In genomic region chr11:31818032-31818431, GRCm38 (mm10) we compare ENCODE assay signal across 15 mouse cellular contexts. TPM values are rescaled to one million over a fixed set of nuclear protein-coding genes. Genes with fewer than 3 reads are reported as not detected.
DNase-seq lines count a peak whose midpoint lies in the region; ATAC-seq lines count a peak whose summit lies in the region.
"Had no signal": no experiment of that assay in that cellular context is flagged by ENCODE, and none has a peak within 500 bp of the region (broad histone marks: within the 10 kb centered on the region; RNA-seq: fewer than 3 reads in every experiment).

No protein-coding gene starts in this region.

- ATAC-seq in midbrain, embryonic 11.5 days (ENCODE audit: low FRiP score): peak; percentile 91
- ATAC-seq: liver, embryonic 12.5 days had no signal

- no peaks in the 10 kb centered on the region for H3K9me3 ChIP-seq in midbrain, embryonic 11.5 days (ENCODE audit: control insufficient read depth, low read length)
- H3K9me3 ChIP-seq: heart, embryonic 10.5 days; liver, embryonic 12.5 days had no signal

- no peak overlapping the region for H3K9ac ChIP-seq in midbrain, embryonic 11.5 days (ENCODE audit: low read length)
- H3K9ac ChIP-seq: liver, embryonic 12.5 days had no signal

- no peak overlapping the region for H3K4me2 ChIP-seq in midbrain, embryonic 11.5 days
- H3K4me2 ChIP-seq: liver, embryonic 12.5 days had no signal

- peak; percentile 42 for DNase-seq in embryo, embryonic 11 days
- no peak for DNase-seq in embryo, embryonic 9.5 days (ENCODE audit: extremely low spot score)
- DNase-seq in right cerebral cortex, postnatal 25 days: peak; percentile 20
- no peak for DNase-seq in right cerebral cortex, postnatal 14 days
- no peak for DNase-seq in midbrain, embryonic 11.5 days (ENCODE audit: low spot score, missing footprints)
- peak; percentile 37 to 41 for DNase-seq in right cerebral cortex, postnatal 36 days (ENCODE audit: low spot score in 2 of 2)
- no peak for DNase-seq in cerebellum, adult 9-11 months
- no peak for DNase-seq in cerebellum, adult 8-10 months
- DNase-seq: adrenal gland, postnatal 36 days; cerebellum, postnatal 10 days; heart, postnatal 4 days; kidney, adult 9 months; lung, postnatal 14 days had no signal

- H3K4me1 ChIP-seq in midbrain, embryonic 11.5 days (ENCODE audit: control insufficient read depth, insufficient read depth, low read length): no peaks in the 10 kb centered on the region

- H3K4me3 ChIP-seq in midbrain, embryonic 11.5 days (ENCODE audit: low read depth, low read length): no peak overlapping the region
- H3K4me3 ChIP-seq: heart, embryonic 10.5 days; liver, embryonic 12.5 days had no signal

- 53% methylated on average over 7 of the region's 7 CpGs for WGBS in midbrain, embryonic 11.5 days

- H3K36me3 ChIP-seq in midbrain, embryonic 11.5 days (ENCODE audit: control insufficient read depth, insufficient read depth, low read length): no peaks in the 10 kb centered on the region
- H3K36me3 ChIP-seq: heart, embryonic 10.5 days; liver, embryonic 12.5 days had no signal

- H3K27me3 ChIP-seq in midbrain, embryonic 11.5 days (ENCODE audit: control insufficient read depth, insufficient read depth, low read length): no peaks in the 10 kb centered on the region
- H3K27me3 ChIP-seq: liver, embryonic 12.5 days had no signal

- no peak overlapping the region for H3K27ac ChIP-seq in midbrain, embryonic 11.5 days (ENCODE audit: low read depth, low read length)
- H3K27ac ChIP-seq: heart, embryonic 10.5 days; liver, embryonic 12.5 days had no signal

RNA-seq across cellular contexts. Expression of gene Cpeb4, which starts 54.0 kb away (rescaled TPM):
- polyA plus RNA-seq in midbrain, embryonic 11.5 days (2014; fragmentation: Nextera tagmentation; extraction: Ambion mirVana): 11.7 and 17.2 TPM in 2 replicates

Comparison
In these comparisons a context has a peak if more than half of its experiments do, and no peak if none do; other contexts are left out.
1. DNase-seq: peak in embryo, embryonic 11 days (single experiment), right cerebral cortex, postnatal 25 days (single experiment) and right cerebral cortex, postnatal 36 days (2 of 2); none in embryo, embryonic 9.5 days (single experiment), right cerebral cortex, postnatal 14 days (single experiment), midbrain, embryonic 11.5 days (single experiment), cerebellum, adult 9-11 months (single experiment) and cerebellum, adult 8-10 months (single experiment).